Mouse (Mus musculus): Measurements from ENCODE around the gene Rbm44. TPM values are rescaled to one million over a fixed set of nuclear protein-coding genes. Genes with fewer than 3 reads are reported as not detected.

Rbm44 gene
- polyA plus RNA-seq (2017; shearing (Covaris generic)) = 0.81 TPM

GRCm38 (mm10) chr1:91144813-91145212 is at the start of gene Rbm44:
TSS of gene Rbm44 (plus strand) at chr1:91145089.

GRCm38 (mm10) chr1:91179533-91180173 is 34.8 kb downstream of the Rbm44 start, which contains the start of gene Ramp1:
TSS of gene Ramp1 (plus strand) at chr1:91179822.

Other genes with a start within 250 kb of the Rbm44 start
- 0.23 TPM for gene Mlph, start 230.0 kb upstream of the Rbm44 start, polyA plus RNA-seq (2017; shearing (Covaris generic))
- gene Prlh, start 192.0 kb upstream of the Rbm44 start, polyA plus RNA-seq (2017; shearing (Covaris generic)) = not detected
- not detected for gene Rab17, start 175.4 kb upstream of the Rbm44 start, polyA plus RNA-seq (2017; shearing (Covaris generic))
- gene Lrrfip1, start 146.4 kb upstream of the Rbm44 start, polyA plus RNA-seq (2017; shearing (Covaris generic)) = 286 TPM
- gene Ramp1, start 34.7 kb downstream of the Rbm44 start, polyA plus RNA-seq (2017; shearing (Covaris generic)) = 28.2 TPM
- 103 TPM for gene Ube2f, start 105.2 kb downstream of the Rbm44 start, polyA plus RNA-seq (2017; shearing (Covaris generic))
- gene Scly, start 153.2 kb downstream of the Rbm44 start, polyA plus RNA-seq (2017; shearing (Covaris generic)) = 45.3 TPM
- not detected for gene Espnl, start 177.0 kb downstream of the Rbm44 start, polyA plus RNA-seq (2017; shearing (Covaris generic))
- not detected for gene Klhl30, start 205.9 kb downstream of the Rbm44 start, polyA plus RNA-seq (2017; shearing (Covaris generic))
- gene Erfe, start 221.3 kb downstream of the Rbm44 start, polyA plus RNA-seq (2017; shearing (Covaris generic)) = not detected